28 mouse cellular contexts compared by ENCODE assay signal in genomic region chr1:170982301-170982700, GRCm38 (mm10). TPM values are rescaled to one million over a fixed set of nuclear protein-coding genes. Genes with fewer than 3 reads are reported as not detected.
"Had no signal": no experiment of that assay in that cellular context is flagged by ENCODE, and none has a peak within 500 bp of the region (broad histone marks: within the 10 kb centered on the region; RNA-seq: fewer than 3 reads in every experiment).

No protein-coding gene starts in this region.

- H3K27me3 ChIP-seq: intestine, embryonic 15.5 days; kidney, embryonic 15.5 days; limb, embryonic 12.5 days; limb, embryonic 15.5 days; midbrain, embryonic 12.5 days; midbrain, embryonic 15.5 days; stomach, embryonic 15.5 days had no signal

- H3K9ac ChIP-seq: intestine, embryonic 15.5 days; kidney, embryonic 15.5 days; limb, embryonic 12.5 days; limb, embryonic 15.5 days; liver, embryonic 14.5 days; liver, postnatal 0 days; lung, embryonic 14.5 days; midbrain, embryonic 12.5 days; midbrain, embryonic 15.5 days; stomach, embryonic 15.5 days had no signal

- H3K36me3 ChIP-seq: intestine, embryonic 15.5 days; kidney, embryonic 15.5 days; limb, embryonic 12.5 days; limb, embryonic 15.5 days; midbrain, embryonic 12.5 days; midbrain, embryonic 15.5 days; stomach, embryonic 15.5 days had no signal

- H3K4me2 ChIP-seq: intestine, embryonic 15.5 days; kidney, embryonic 15.5 days; limb, embryonic 12.5 days; limb, embryonic 15.5 days; liver, embryonic 11.5 days; lung, embryonic 14.5 days; midbrain, embryonic 12.5 days; midbrain, embryonic 15.5 days; stomach, embryonic 15.5 days had no signal

- H3K9me3 ChIP-seq: intestine, embryonic 15.5 days; kidney, embryonic 15.5 days; limb, embryonic 12.5 days; limb, embryonic 15.5 days; midbrain, embryonic 12.5 days; midbrain, embryonic 15.5 days; stomach, embryonic 15.5 days had no signal

- H3K4me3 ChIP-seq: intestine, embryonic 15.5 days; kidney, embryonic 15.5 days; limb, embryonic 12.5 days; limb, embryonic 15.5 days; midbrain, embryonic 12.5 days; midbrain, embryonic 15.5 days; myocyte; stomach, embryonic 15.5 days had no signal

- H3K4me1 ChIP-seq: intestine, embryonic 15.5 days; limb, embryonic 12.5 days; limb, embryonic 15.5 days; midbrain, embryonic 12.5 days; midbrain, embryonic 15.5 days; stomach, embryonic 15.5 days had no signal

- DNase-seq: kidney, adult 11 months; kidney, adult 8-10 months; kidney, postnatal 10 days; kidney, postnatal 36 days; left cerebral cortex, postnatal 4 days; liver, postnatal 0 days; lung, embryonic 14.5 days; right cerebral cortex, adult 18-20 months; right cerebral cortex, postnatal 14 days; thymus, adult 18-20 months; thymus, postnatal 4 days had no signal

- H3K27ac ChIP-seq: intestine, embryonic 15.5 days; kidney, embryonic 15.5 days; limb, embryonic 12.5 days; limb, embryonic 15.5 days; liver, embryonic 14.5 days; macrophage; midbrain, embryonic 12.5 days; midbrain, embryonic 15.5 days; stomach, embryonic 15.5 days had no signal

RNA-seq across cellular contexts. Expression of gene Fcgr2b, which starts 6.0 kb away (rescaled TPM):
- polyA plus RNA-seq: neural tube, embryonic 11.5 days had no signal

RNA-seq across cellular contexts. Expression of gene Fcgr4, which starts 36.4 kb away (rescaled TPM):
- total RNA-seq: layer of hippocampus, postnatal 14 days; left cerebral cortex, postnatal 14 days; left cerebral cortex, postnatal 4 days had no signal
- polyA plus RNA-seq: neural tube, embryonic 14.5 days; testis, adult 2 months had no signal

RNA-seq across cellular contexts. Expression of gene Fcrla, which starts 54.9 kb away (rescaled TPM):
- total RNA-seq: left cerebral cortex, adult 8-10 months; left cerebral cortex, postnatal 14 days; left cerebral cortex, postnatal 4 days had no signal
- polyA plus RNA-seq: intestine, embryonic 15.5 days; kidney, embryonic 15.5 days; limb, embryonic 12.5 days; lung, embryonic 14.5 days; midbrain, embryonic 12.5 days; midbrain, embryonic 15.5 days; myocyte; neural tube, embryonic 11.5 days; neural tube, embryonic 14.5 days had no signal
